Mouse (Mus musculus) brain, embryonic 14.5 days (tissue): Measurements from ENCODE around the gene Exoc3l4.

ENCODE experiments used
- CTCF ChIP-seq: fragments of 200-500 bp; IDR thresholded peaks from 2 replicates; pipeline ENCODE4 v1.5.1; 2012; ENCODE audit warnings: inconsistent platforms, mild to moderate bottlenecking, moderate library complexity, borderline replicate concordance; ENCODE audit not compliant: insufficient read depth, insufficient read length; ENCODE audit errors: extremely low read depth
- POLR2A ChIP-seq: fragments of 200-500 bp; IDR thresholded peaks from 2 replicates; pipeline ENCODE4 v1.6.1; 2012; ENCODE audit warnings: mild to moderate bottlenecking, inconsistent platforms, borderline replicate concordance; ENCODE audit not compliant: poor library complexity, insufficient read depth, insufficient read length, severe bottlenecking; ENCODE audit errors: extremely low read depth

DNA sequence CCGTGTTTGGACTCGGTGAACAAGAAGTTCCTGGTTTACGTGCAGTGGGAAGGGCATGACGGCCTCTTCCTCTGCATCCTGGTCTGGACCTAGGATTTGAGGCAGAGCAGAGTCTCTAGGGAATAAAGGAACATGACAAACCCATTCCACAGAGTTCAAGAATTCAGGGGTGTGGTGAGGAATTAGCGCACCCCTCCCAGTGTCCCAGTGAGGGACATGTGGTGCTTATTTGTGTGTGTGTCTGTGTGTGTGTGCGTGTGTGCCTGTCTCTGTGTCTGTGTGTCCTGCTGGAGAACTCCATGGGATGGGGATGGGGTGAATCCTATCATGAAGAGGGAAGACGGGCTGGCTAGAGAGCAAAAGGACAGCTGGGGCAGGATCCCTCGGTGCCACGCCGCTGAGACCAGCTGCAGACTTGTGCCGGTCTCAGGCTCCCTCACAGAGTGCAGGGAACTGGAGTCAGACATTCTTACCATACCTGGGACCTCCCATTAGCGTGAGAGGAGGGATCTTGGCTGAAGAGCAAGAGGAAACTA lies 38.6 kb downstream of the Exoc3l4 start:
- TF ChIP-seq POLR2A = no peak
- TF ChIP-seq CTCF = no peak
